Mouse (Mus musculus): Measurements from ENCODE around the gene Parn. TPM values are rescaled to one million over a fixed set of nuclear protein-coding genes. Genes with fewer than 3 reads are reported as not detected.

The Parn gene
- polyA plus RNA-seq, 1 experiment from 2014 or later, result 42.5 TPM

Other genes starting within 250 kb of the Parn start
- gene Bfar, start 3.7 kb upstream of the Parn start, polyA plus RNA-seq (2015; fragmentation: Nextera tagmentation; extraction: Ambion mirVana), result 51.4 and 54.3 TPM in 2 replicates
- gene 3110001I22Rik, start 3.8 kb upstream of the Parn start, polyA plus RNA-seq (2015; fragmentation: Nextera tagmentation; extraction: Ambion mirVana), result 3.8 and 4.4 TPM in 2 replicates
- 0.28 TPM in 1 of 2 replicates, not detected in the other for gene Pla2g10, start 62.8 kb upstream of the Parn start, polyA plus RNA-seq (2015; fragmentation: Nextera tagmentation; extraction: Ambion mirVana)
- 59.5 and 59.6 TPM in 2 replicates for gene Rrn3, start 112.5 kb upstream of the Parn start, polyA plus RNA-seq (2015; fragmentation: Nextera tagmentation; extraction: Ambion mirVana)
- gene Ntan1, start 150.7 kb upstream of the Parn start, polyA plus RNA-seq (2015; fragmentation: Nextera tagmentation; extraction: Ambion mirVana), result 187 and 201 TPM in 2 replicates
- 97.3 and 103 TPM in 2 replicates for gene Pdxdc1, start 235.0 kb upstream of the Parn start, polyA plus RNA-seq (2015; fragmentation: Nextera tagmentation; extraction: Ambion mirVana)
- 5.7 and 6.4 TPM in 2 replicates for gene Mpv17l, start 235.0 kb upstream of the Parn start, polyA plus RNA-seq (2015; fragmentation: Nextera tagmentation; extraction: Ambion mirVana)